Mouse (Mus musculus) CH12.LX (cell line): ENCODE measurements at regions not wholly inside any gene's neighbourhood (a gene's known extent, or its start where the extent isn't known, plus 50 kb on each side); places are given as distances from the start of the nearest gene placed in this dataset.

Experiments used
- DNase-seq: peaks from one replicate; pipeline ENCODE4 v3.0.0-alpha.2; 2013; ENCODE audit errors: extremely low read depth
- H3K27ac ChIP-seq: 2 replicates; pipeline ENCODE4 v1.5.1; 2012; ENCODE audit warnings: low read depth, mild to moderate bottlenecking, control low read depth, moderate library complexity; ENCODE audit not compliant: insufficient read depth
- H3K27me3 ChIP-seq: replicated peaks from 2 replicates; pipeline ENCODE3; 2012; ENCODE audit warnings: inconsistent platforms
- H3K36me3 ChIP-seq, 2 experiments: replicated peaks in 1 of 2; 2 replicates each; pipeline versions ENCODE3 to v1.6.1; 2012; ENCODE audit warnings: inconsistent platforms in 1 of 2, low read length in 1 of 2, mild to moderate bottlenecking in 1 of 2, mixed read lengths in 1 of 2, moderate library complexity in 1 of 2; ENCODE audit not compliant: control insufficient read depth in 1 of 2, insufficient read depth in 1 of 2
- H3K4me1 ChIP-seq, 2 experiments: 2 replicates each; pipeline ENCODE4 v1.6.1; 2012; ENCODE audit warnings: inconsistent platforms in 1 of 2, moderate library complexity in 1 of 2; ENCODE audit not compliant: insufficient read depth in 2 of 2, control insufficient read depth in 1 of 2
- H3K4me2 ChIP-seq: 2 replicates; pipeline ENCODE4 v1.6.1; 2012; ENCODE audit warnings: low read depth, mild to moderate bottlenecking, control low read depth; ENCODE audit not compliant: poor library complexity, insufficient read depth, severe bottlenecking
- H3K4me3 ChIP-seq, 3 experiments: fragments of 150-350 bp in 1 of 3; sonication (generic) in 1 of 3; replicated peaks in 1 of 3; 2 replicates each; pipeline versions ENCODE3 to v1.5.1; 2011 to 2012; ENCODE audit warnings: low read depth in 2 of 3, low read length in 2 of 3, mild to moderate bottlenecking in 2 of 3, moderate library complexity in 2 of 3, control low read depth in 1 of 3, improper control_type of control experiment in 1 of 3, inconsistent platforms in 1 of 3, mixed read lengths in 1 of 3; ENCODE audit not compliant: poor library complexity in 1 of 3
- H3K79me2 ChIP-seq: replicated peaks from 2 replicates; pipeline ENCODE4 v1.6.1; 2012; ENCODE audit warnings: mild to moderate bottlenecking, moderate library complexity; ENCODE audit not compliant: control insufficient read depth, poor library complexity, insufficient read depth, severe bottlenecking; ENCODE audit errors: extremely low read depth
- H3K9ac ChIP-seq: 2 replicates; pipeline ENCODE4 v1.6.1; 2012; ENCODE audit warnings: low read depth, mild to moderate bottlenecking, control low read depth, moderate library complexity; ENCODE audit not compliant: insufficient read depth
- H3K9me3 ChIP-seq: replicated peaks from 2 replicates; pipeline ENCODE3; 2012; ENCODE audit warnings: low read length, inconsistent platforms, mixed read lengths
- BHLHE40 ChIP-seq: IDR thresholded peaks from 2 replicates; pipeline ENCODE4 v1.6.1; 2011; ENCODE audit warnings: mild to moderate bottlenecking, low read depth, low read length, improper control_type of control experiment
- CHD1 ChIP-seq: IDR thresholded peaks from 2 replicates; pipeline ENCODE4 v1.6.1; 2012; ENCODE audit warnings: low read depth, low read length, improper control_type of control experiment, inconsistent platforms
- CTCF ChIP-seq, 2 experiments: IDR thresholded peaks in 1 of 2; conservative IDR thresholded peaks in 1 of 2; 2 replicates each; pipeline ENCODE4 v1.5.1; 2011 to 2012; ENCODE audit warnings: low read depth in 2 of 2, low read length in 2 of 2, improper control_type of control experiment in 1 of 2, inconsistent platforms in 1 of 2, mild to moderate bottlenecking in 1 of 2, moderate library complexity in 1 of 2
- E2F4 ChIP-seq: IDR thresholded peaks from 2 replicates; pipeline ENCODE4 v1.6.1; 2011; ENCODE audit warnings: low read depth, low read length, improper control_type of control experiment; ENCODE audit not compliant: insufficient replicate concordance
- EP300 ChIP-seq: IDR thresholded peaks from 2 replicates; pipeline ENCODE4 v1.6.1; 2011; ENCODE audit warnings: low read length, improper control_type of control experiment
- ETS1 ChIP-seq: conservative IDR thresholded peaks from 2 replicates; pipeline ENCODE4 v1.6.1; 2012; ENCODE audit warnings: low read depth, mild to moderate bottlenecking, inconsistent platforms, low read length, improper control_type of control experiment, moderate library complexity
- HCFC1 ChIP-seq: IDR thresholded peaks from 2 replicates; pipeline ENCODE4 v1.6.1; 2012; ENCODE audit warnings: low read depth, mild to moderate bottlenecking, inconsistent platforms, low read length, improper control_type of control experiment
- IRF4 ChIP-seq: IDR thresholded peaks from 2 replicates; pipeline ENCODE4 v1.6.1; 2014; ENCODE audit warnings: low read depth, mild to moderate bottlenecking, inconsistent platforms, low read length, improper control_type of control experiment
- JUN ChIP-seq: IDR thresholded peaks from 2 replicates; pipeline ENCODE4 v1.6.1; 2011; ENCODE audit warnings: low read depth, mild to moderate bottlenecking, low read length, improper control_type of control experiment, moderate library complexity; ENCODE audit not compliant: insufficient read depth
- JUND ChIP-seq: conservative IDR thresholded peaks from 2 replicates; pipeline ENCODE4 v1.6.1; 2011; ENCODE audit warnings: low read depth, low read length, improper control_type of control experiment
- KAT2A ChIP-seq: IDR thresholded peaks from 2 replicates; pipeline ENCODE4 v1.6.1; 2012; ENCODE audit warnings: low read length, improper control_type of control experiment, inconsistent platforms; ENCODE audit not compliant: insufficient replicate concordance
- MEF2A ChIP-seq: IDR thresholded peaks from 2 replicates; pipeline ENCODE4 v1.6.1; 2014; ENCODE audit warnings: low read depth, mild to moderate bottlenecking, inconsistent platforms, low read length, improper control_type of control experiment, borderline replicate concordance
- MXI1 ChIP-seq: IDR thresholded peaks from 2 replicates; pipeline ENCODE4 v1.6.1; 2011; ENCODE audit warnings: mild to moderate bottlenecking, low read depth, low read length, improper control_type of control experiment
- MYC ChIP-seq: IDR thresholded peaks from 2 replicates; pipeline ENCODE4 v1.6.1; 2011; ENCODE audit warnings: low read depth, mild to moderate bottlenecking, improper control_type of control experiment, low read length
- NELFE ChIP-seq: IDR thresholded peaks from 2 replicates; pipeline ENCODE4 v1.6.1; 2011; ENCODE audit warnings: low read depth, low read length, improper control_type of control experiment
- NRF1 ChIP-seq: IDR thresholded peaks from 2 replicates; pipeline ENCODE4 v1.6.1; 2014; ENCODE audit warnings: low read depth, mild to moderate bottlenecking, inconsistent platforms, low read length, improper control_type of control experiment, moderate library complexity
- PAX5 ChIP-seq: IDR thresholded peaks from 2 replicates; pipeline ENCODE4 v1.6.1; 2012; ENCODE audit warnings: low read length, inconsistent platforms, mixed read lengths
- POLR2AphosphoS2 ChIP-seq: IDR thresholded peaks from 2 replicates; pipeline ENCODE4 v1.6.1; 2011; ENCODE audit warnings: low read depth, low read length, improper control_type of control experiment
- RAD21 ChIP-seq: IDR thresholded peaks from 2 replicates; pipeline ENCODE4 v1.6.1; 2011; ENCODE audit warnings: low read depth, mild to moderate bottlenecking, low read length, improper control_type of control experiment, moderate library complexity
- RCOR1 ChIP-seq: conservative IDR thresholded peaks from 2 replicates; pipeline ENCODE4 v1.6.1; 2012; ENCODE audit warnings: low read depth, mild to moderate bottlenecking, inconsistent platforms, low read length, improper control_type of control experiment
- SMC3 ChIP-seq: IDR thresholded peaks from 2 replicates; pipeline ENCODE4 v1.6.1; 2011; ENCODE audit warnings: low read depth, low read length, improper control_type of control experiment
- UBTF ChIP-seq: IDR thresholded peaks from 2 replicates; pipeline ENCODE4 v1.6.1; 2012; ENCODE audit warnings: low read depth, mild to moderate bottlenecking, inconsistent platforms, low read length, improper control_type of control experiment, moderate library complexity
- USF1 ChIP-seq: IDR thresholded peaks from 2 replicates; pipeline ENCODE4 v1.6.1; 2014; ENCODE audit warnings: low read depth, mild to moderate bottlenecking, inconsistent platforms, low read length, improper control_type of control experiment
- ZC3H11A ChIP-seq: IDR thresholded peaks from 2 replicates; pipeline ENCODE4 v1.6.1; 2012; ENCODE audit warnings: low read depth, mild to moderate bottlenecking, inconsistent platforms, low read length, improper control_type of control experiment
- ZKSCAN1 ChIP-seq: IDR thresholded peaks from 2 replicates; pipeline ENCODE4 v1.6.1; 2012; ENCODE audit warnings: low read depth, inconsistent platforms, low read length, improper control_type of control experiment, borderline replicate concordance
- dilution Hi-C: fragments of 300-500 bp; cut with MboI; formaldehyde crosslinking; loops from 2 replicates; pipeline ENCODE4 v1.14.3; 2020; ENCODE audit warnings: low sequenced_read_pairs; ENCODE audit not compliant: extremely low pct_unique_long_range_greater_than_20kb, extremely low pct_ligation_motif_present
- in situ Hi-C: fragments of 300-500 bp; cut with MboI; formaldehyde crosslinking; loops from 3 replicates; pipeline ENCODE4 v1.14.3; 2019; ENCODE audit warnings: low sequenced_read_pairs, low pct_ligation_motif_present, low pct_unique_long_range_greater_than_20kb, mixed read lengths

DNA sequence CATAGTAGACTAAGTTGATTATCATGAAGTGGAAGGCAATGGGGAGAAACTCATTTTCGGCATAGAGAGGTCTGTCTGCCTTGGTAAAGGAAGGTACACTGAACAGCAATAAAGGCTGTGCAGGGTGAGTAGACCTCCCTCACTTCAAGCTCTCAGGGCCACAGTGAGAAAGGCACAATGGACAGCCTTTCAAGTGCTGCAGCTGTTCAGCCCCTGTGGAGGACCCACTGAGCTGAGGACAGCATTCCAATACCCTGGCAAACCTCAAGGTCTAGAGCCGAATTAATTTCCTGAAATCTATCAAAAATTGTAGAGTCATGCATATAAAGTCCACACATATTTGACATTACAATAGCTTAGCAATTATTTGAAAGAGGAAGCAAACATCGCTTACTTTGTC lies 69.8 kb upstream of the Mpdz start:
- Histone ChIP-seq H3K79me2 (no peaks in the 10 kb centered on the region), H3K4me1 (no peaks in the 10 kb centered on the region), H3K9ac (no peak overlapping the region), H3K27me3 (no peaks in the 10 kb centered on the region), H3K9me3 (no peaks in the 10 kb centered on the region), H3K4me2 (no peak overlapping the region), H3K27ac (no peak overlapping the region), H3K36me3 (no peaks in the 10 kb centered on the region), H3K4me3 (no peak overlapping the region)
- in situ Hi-C loops, result no loop called here
- dilution Hi-C loops, result no loop called here
- TF ChIP-seq HCFC1 (no peak), BHLHE40 (no peak), CHD1 (no peak), ZKSCAN1 (no peak), E2F4 (no peak), MXI1 (no peak), CTCF (conservative IDR thresholded peaks at IDR 0.05 in 1 of 2, IDR thresholded peaks at IDR 0.05 in 1 of 2; ENCODE audit: low read depth in 2 of 2, low read length in 2 of 2) (no peak), EP300 (no peak), UBTF (no peak), MEF2A (no peak), PAX5 (no peak), NELFE (no peak), KAT2A (no peak)
- no peak for DNase-seq

- DNase-seq, result no peak
- Histone ChIP-seq H3K9me3 (no peaks in the 10 kb centered on the region), H3K27ac (no peak overlapping the region), H3K36me3 (no peaks in the 10 kb centered on the region), H3K79me2 (no peaks in the 10 kb centered on the region), H3K9ac (no peak overlapping the region), H3K4me3 (no peak overlapping the region), H3K4me2 (no peak overlapping the region), H3K27me3 (no peaks in the 10 kb centered on the region), H3K4me1 (no peaks in the 10 kb centered on the region)
- dilution Hi-C loops, result no loop called here
- in situ Hi-C loops, result no loop called here
- TF ChIP-seq RAD21, result no peak
- no peak for TF ChIP-seq ZKSCAN1
- no peak for TF ChIP-seq CTCF (conservative IDR thresholded peaks at IDR 0.05 in 1 of 2, IDR thresholded peaks at IDR 0.05 in 1 of 2; ENCODE audit: low read depth in 2 of 2, low read length in 2 of 2)
- no peak for TF ChIP-seq POLR2AphosphoS2
- TF ChIP-seq JUN, result no peak
- no peak for TF ChIP-seq SMC3
- no peak for TF ChIP-seq JUND
- TF ChIP-seq ZC3H11A, result no peak
- TF ChIP-seq CHD1, result no peak
- no peak for TF ChIP-seq ETS1
- no peak for TF ChIP-seq IRF4
- no peak for TF ChIP-seq RCOR1
- TF ChIP-seq USF1, result no peak
- no peak for TF ChIP-seq MYC
- TF ChIP-seq NRF1, result no peak
- TF ChIP-seq, all 38 proteins: peak for 0
These were observed 66.2 kb upstream of the Mpdz start for GRCm38 (mm10) chr4:81508776-81509175.
